Mouse (Mus musculus) heart, adult 8-10 months (tissue): ENCODE data around the gene Rps4x. TPM values are rescaled to one million over a fixed set of nuclear protein-coding genes. Genes with fewer than 3 reads are reported as not detected.

Experiments used
- total RNA-seq, 4 experiments: library from RNA; stranded (reverse); gene quantifications; 2 replicates each; pipeline ENCODE4 v1.2.4; 2022

Rps4x gene
- total RNA-seq, 4 experiments from 2014 or later = 541 to 608 (median 600) TPM

Other genes with a start within 250 kb of the Rps4x start
- 1 to 10 TPM; 1.1 to 1.9 (median 1.3) TPM for gene Rtl5, start 118.1 kb downstream of the Rps4x start, total RNA-seq
- gene Pin4, start 69.9 kb downstream of the Rps4x start, total RNA-seq = 10 to 100 TPM; 16.4 to 27.6 (median 19.2) TPM
- under 1 TPM; 0.27 to 0.29 (median 0.28) TPM for gene Ercc6l, start 32.3 kb downstream of the Rps4x start, total RNA-seq
- gene Cited1, start 62.8 kb upstream of the Rps4x start, total RNA-seq = under 1 TPM; 0.44 to 0.65 (median 0.52) TPM